Comparison of ENCODE assay signal across 22 mouse cellular contexts in the genomic region with DNA sequence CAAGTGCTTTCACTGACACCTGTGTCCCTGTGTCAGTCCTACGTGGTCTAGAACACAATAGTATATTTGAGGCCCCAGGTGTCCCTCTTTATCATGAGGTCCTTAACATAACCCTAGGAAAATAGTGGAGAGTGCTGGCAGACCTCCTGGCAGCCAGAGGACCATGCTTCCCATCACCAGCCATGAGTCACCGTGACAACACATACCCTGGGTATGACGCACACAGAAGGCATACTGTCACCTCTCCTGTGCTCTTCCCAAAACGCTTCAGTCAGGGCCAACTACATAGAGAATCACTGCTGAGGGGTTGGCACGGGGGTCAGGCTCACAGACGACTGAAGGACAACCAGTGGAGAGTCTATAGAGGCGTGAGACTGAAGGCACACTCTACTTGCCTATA. TPM values are rescaled to one million over a fixed set of nuclear protein-coding genes. Genes with fewer than 3 reads are reported as not detected.
"Had no signal": no experiment of that assay in that cellular context is flagged by ENCODE, and none has a peak within 500 bp of the region (broad histone marks: within the 10 kb centered on the region; RNA-seq: fewer than 3 reads in every experiment).

No protein-coding gene starts in this region.

- H3K4me3 ChIP-seq: limb, embryonic 15.5 days; liver, embryonic 12.5 days; lung, embryonic 15.5 days; myocyte; neural tube, embryonic 15.5 days had no signal

- H3K4me1 ChIP-seq: lung, embryonic 15.5 days had no signal

- DNase-seq: kidney, postnatal 10 days; layer of hippocampus, postnatal 36 days; lung, postnatal 14 days; midbrain, embryonic 14.5 days; thymus, postnatal 4 days had no signal

- ATAC-seq: liver, embryonic 12.5 days had no signal

RNA-seq across cellular contexts. Expression of a gene that starts 9.0 kb away (rescaled TPM):
- total RNA-seq: megakaryocyte-erythroid progenitor cell, adult 5-6 weeks had no signal
- polyA plus RNA-seq: macrophage had no signal

RNA-seq across cellular contexts. Expression of a gene that starts 18.9 kb away (rescaled TPM):
- total RNA-seq: layer of hippocampus, adult 8-10 months; left cerebral cortex, adult 8-10 months; megakaryocyte-erythroid progenitor cell, adult 5-6 weeks had no signal
- polyA plus RNA-seq: kidney, embryonic 14.5 days; large intestine, adult 2 months; limb, embryonic 11.5 days; limb, embryonic 15.5 days; liver, embryonic 12.5 days; liver, embryonic 16.5 days; lung, embryonic 15.5 days; macrophage; midbrain, embryonic 14.5 days; myocyte; neural tube, embryonic 11.5 days; neural tube, embryonic 15.5 days; spleen, adult 2 months; stomach, embryonic 16.5 days; thymus, postnatal 0 days had no signal
